Mouse (Mus musculus) cerebellum, adult 11 months (tissue): ENCODE measurements around the gene Rrm2.

Source experiments
- DNase-seq: peaks from one replicate; pipeline ENCODE4 v3.0.0; 2022

Gene Rrm2

GRCm38 (mm10) chr12:24755471-24755870 lies 47.4 kb downstream of the Rrm2 start:
- no peak for DNase-seq

DNA sequence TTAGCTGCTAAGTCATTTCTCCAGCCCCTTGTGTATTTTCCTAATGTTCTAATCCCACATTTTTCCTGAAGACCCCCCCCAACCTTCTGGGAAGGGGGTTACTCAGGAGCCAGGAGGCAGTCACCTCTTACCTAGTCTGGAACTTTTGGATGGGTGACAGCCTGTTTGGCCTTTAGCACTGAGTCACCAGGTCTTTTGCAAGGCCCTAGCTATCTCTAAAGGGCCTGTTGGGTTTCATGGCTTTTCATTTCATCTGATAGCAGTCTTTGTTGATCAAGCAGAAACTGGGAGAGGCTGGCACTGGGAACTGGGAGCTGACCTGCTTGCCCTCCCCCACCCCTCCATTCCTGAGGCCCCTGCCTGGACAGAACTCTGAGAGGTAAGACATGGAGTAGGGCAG lies 49.3 kb downstream of the Rrm2 start:
- no peak for DNase-seq

DNA sequence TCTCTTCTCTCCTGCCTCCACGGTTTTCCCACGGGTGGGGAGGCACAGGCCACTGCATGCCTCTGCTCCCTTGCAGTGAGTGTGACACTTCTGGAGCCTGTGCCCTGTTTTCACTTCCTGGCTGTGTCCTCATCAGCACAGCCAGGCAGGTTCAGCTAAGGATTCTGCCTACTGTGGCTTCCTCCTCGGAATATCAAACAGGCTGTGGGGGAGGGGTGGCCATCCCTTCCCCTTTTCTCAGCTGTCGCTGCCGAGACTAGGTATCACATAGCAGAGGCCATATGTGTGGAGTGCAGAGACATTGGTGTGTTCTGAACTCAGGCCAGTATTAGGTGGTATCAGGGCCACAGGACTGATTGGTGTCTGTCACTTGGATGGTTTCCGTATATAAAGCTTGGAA lies 50.3 kb downstream of the Rrm2 start:
- DNase-seq: no peak

DNA sequence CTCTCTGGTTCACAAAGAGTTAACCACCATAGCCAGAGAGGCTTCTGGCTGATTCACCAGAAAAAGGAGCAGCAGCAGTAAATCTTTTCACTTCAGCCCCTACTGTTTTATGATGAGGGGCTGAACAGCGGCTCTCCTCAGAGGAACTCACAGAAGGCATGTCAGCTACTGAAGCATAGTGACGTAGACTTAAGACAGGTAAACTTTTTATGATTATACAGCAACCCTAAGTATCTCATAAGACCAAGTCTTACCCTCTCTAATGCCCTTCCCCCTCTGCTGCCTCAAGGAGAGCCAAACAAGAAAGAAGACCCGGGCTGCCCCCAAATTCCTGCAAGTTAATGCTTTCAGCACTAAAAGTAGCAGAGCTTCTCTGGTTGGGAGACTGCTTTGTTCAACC lies 54.2 kb downstream of the Rrm2 start:
- no peak for DNase-seq
